Mouse (Mus musculus): ENCODE measurements around the gene Banf2. TPM values are rescaled to one million over a fixed set of nuclear protein-coding genes. Genes with fewer than 3 reads are reported as not detected.

Gene Banf2
- polyA plus RNA-seq, 3 experiments from 2014 or later = not detected

- no peak for ATAC-seq
Measured at GRCm38 (mm10) chr2:144026456-144026855, 6.4 kb upstream of the Banf2 start.

- ATAC-seq = no peak
Measured at GRCm38 (mm10) chr2:144030791-144031190, 2.1 kb upstream of the Banf2 start.

GRCm38 (mm10) chr2:144044726-144045125 lies 11.9 kb downstream of the Banf2 start:
- no peak for ATAC-seq

- ATAC-seq = no peak
Measured at GRCm38 (mm10) chr2:144045756-144046560, 13.1 kb downstream of the Banf2 start.

GRCm38 (mm10) chr2:144046916-144047315 lies 14.1 kb downstream of the Banf2 start:
- no peak for ATAC-seq

GRCm38 (mm10) chr2:144050146-144050680 lies 17.4 kb downstream of the Banf2 start:
- no peak for ATAC-seq

GRCm38 (mm10) chr2:144050861-144051260 lies 18.0 kb downstream of the Banf2 start:
- ATAC-seq = no peak

- no peak for ATAC-seq
Measured at GRCm38 (mm10) chr2:144052410-144053065, 19.7 kb downstream of the Banf2 start.

GRCm38 (mm10) chr2:144057735-144058134 lies 24.9 kb downstream of the Banf2 start:
- ATAC-seq = no peak

GRCm38 (mm10) chr2:144061701-144062100 lies 28.8 kb downstream of the Banf2 start:
- ATAC-seq = no peak

- ATAC-seq = no peak
Measured at GRCm38 (mm10) chr2:144065499-144065898, 32.6 kb downstream of the Banf2 start.

- no peak for ATAC-seq
Measured at GRCm38 (mm10) chr2:144069663-144070062, 36.8 kb downstream of the Banf2 start.

GRCm38 (mm10) chr2:144070479-144070878 lies 37.6 kb downstream of the Banf2 start:
- ATAC-seq = no peak

- ATAC-seq = no peak
Measured at GRCm38 (mm10) chr2:144072642-144073041, 39.8 kb downstream of the Banf2 start.

- no peak for ATAC-seq
Measured at GRCm38 (mm10) chr2:144074059-144074458, 41.2 kb downstream of the Banf2 start.

GRCm38 (mm10) chr2:144076625-144077024 lies 43.8 kb downstream of the Banf2 start:
- no peak for ATAC-seq

GRCm38 (mm10) chr2:144078897-144079296 lies 46.0 kb downstream of the Banf2 start:
- ATAC-seq = no peak

- no peak for ATAC-seq
Measured at GRCm38 (mm10) chr2:144086183-144086847, 53.5 kb downstream of the Banf2 start.

GRCm38 (mm10) chr2:144087899-144088584 lies 55.2 kb downstream of the Banf2 start:
- ATAC-seq = no peak

GRCm38 (mm10) chr2:144092767-144093166 lies 59.9 kb downstream of the Banf2 start:
- ATAC-seq = no peak

- no peak for ATAC-seq
Measured at GRCm38 (mm10) chr2:144094721-144095120, 61.9 kb downstream of the Banf2 start.

GRCm38 (mm10) chr2:144101463-144101961 lies 68.7 kb downstream of the Banf2 start:
- ATAC-seq = no peak

All from inflammation-experienced regulatory T-cells, adult 6 months (primary cell).